7 mouse cellular contexts compared by ENCODE assay signal in genomic region chr7:114066529-114067178, GRCm38 (mm10). TPM values are rescaled to one million over a fixed set of nuclear protein-coding genes. Genes with fewer than 3 reads are reported as not detected.
DNase-seq lines count a peak whose midpoint lies in the region; ATAC-seq and TF ChIP-seq lines count a peak whose summit lies in the region.

No protein-coding gene starts in this region.

- TF ChIP-seq CTCF in small intestine, adult 2 months (IDR thresholded peaks at IDR 0.05; ENCODE audit: extremely low read depth, insufficient read length, insufficient replicate concordance, low read depth, low read length): peak; percentile 89

- no peak overlapping the region for H3K27ac ChIP-seq in embryonic facial prominence, embryonic 11.5 days (replicated peaks; ENCODE audit: low read depth, low read length)
- H3K27ac ChIP-seq in midbrain, embryonic 12.5 days (replicated peaks): no peak overlapping the region
- no peak overlapping the region for H3K27ac ChIP-seq in small intestine, adult 2 months (ENCODE audit: insufficient read depth, low read depth, low read length)

- H3K9ac ChIP-seq in embryonic facial prominence, embryonic 11.5 days (replicated peaks; ENCODE audit: low read length): no peak overlapping the region
- H3K9ac ChIP-seq in midbrain, embryonic 12.5 days (replicated peaks): no peak overlapping the region

- 8% methylated on average over 14 of the region's 14 CpGs for WGBS in embryonic facial prominence, embryonic 11.5 days
- 6% methylated on average over 14 of the region's 14 CpGs for WGBS in midbrain, embryonic 12.5 days
- WGBS in small intestine, adult 2 months: 15% methylated on average over 14 of the region's 14 CpGs

- DNase-seq in adrenal gland, postnatal 10 days: peak; percentile 91
- DNase-seq in embryonic facial prominence, embryonic 11.5 days (ENCODE audit: low spot score): peak; percentile 89
- peak; percentile 98 for DNase-seq in heart, adult 11 months
- peak; percentile 93 for DNase-seq in kidney, adult 11 months
- peak; percentile 79 for DNase-seq in left cerebral cortex, postnatal 4 days

- no peak; the same call in 1 of the 2 replicates for TF ChIP-seq POLR2A in small intestine, adult 2 months (IDR thresholded peaks at IDR 0.05; ENCODE audit: low read depth, low read length)

- intact Hi-C loops in left cerebral cortex, postnatal 4 days (cut with DNase I): loop anchor here (2.0 to 10.0 kb wide), 2 partner anchors 48 to 146 kb away; partner anchors contain the start of gene Rras2

- no peak overlapping the region for H3K4me3 ChIP-seq in embryonic facial prominence, embryonic 11.5 days (ENCODE audit: low read depth, low read length)
- no peak overlapping the region for H3K4me3 ChIP-seq in midbrain, embryonic 12.5 days
- 0 out of 2 replicates have a peak overlapping the region, but pooled peaks have one; percentile 12 for H3K4me3 ChIP-seq in small intestine, adult 2 months (ENCODE audit: low read depth, low read length)

- peak; percentile 71; the same call in 1 of the 2 replicates for ATAC-seq in embryonic facial prominence, embryonic 11.5 days (replicated peaks; ENCODE audit: insufficient number of reproducible peaks, low FRiP score, low TSS enrichment, low read depth)
- ATAC-seq in midbrain, embryonic 12.5 days (ENCODE audit: low FRiP score, low read depth): peak; percentile 78

- H3K4me2 ChIP-seq in embryonic facial prominence, embryonic 11.5 days (ENCODE audit: low read depth, low read length): peak overlapping the region; percentile 13
- peak overlapping the region; percentile 51 for H3K4me2 ChIP-seq in midbrain, embryonic 12.5 days (replicated peaks)

- H3K4me1 ChIP-seq in embryonic facial prominence, embryonic 11.5 days (ENCODE audit: control insufficient read depth, insufficient read depth, low read length): peaks cover 2% of the 10 kb centered on the region; the same call in 1 of the 2 replicates
- peaks cover 21% of the 10 kb centered on the region for H3K4me1 ChIP-seq in midbrain, embryonic 12.5 days
- H3K4me1 ChIP-seq in small intestine, adult 2 months (ENCODE audit: control insufficient read depth, insufficient read depth, insufficient read length, low read length): peaks cover 28% of the 10 kb centered on the region

- H3K36me3 ChIP-seq in embryonic facial prominence, embryonic 11.5 days (replicated peaks; ENCODE audit: control insufficient read depth, insufficient read depth, low read depth, low read length): no peaks in the 10 kb centered on the region
- H3K36me3 ChIP-seq in midbrain, embryonic 12.5 days: no peaks in the 10 kb centered on the region
- no peaks in the 10 kb centered on the region for H3K36me3 ChIP-seq in small intestine, adult 2 months (ENCODE audit: control insufficient read depth, insufficient read depth, low read length)

- no peaks in the 10 kb centered on the region for H3K9me3 ChIP-seq in embryonic facial prominence, embryonic 11.5 days (replicated peaks; ENCODE audit: control insufficient read depth, low read length)
- no peaks in the 10 kb centered on the region for H3K9me3 ChIP-seq in midbrain, embryonic 12.5 days

- H3K27me3 ChIP-seq in embryonic facial prominence, embryonic 11.5 days (ENCODE audit: control insufficient read depth, insufficient read depth, low read length): no peaks in the 10 kb centered on the region
- no peaks in the 10 kb centered on the region for H3K27me3 ChIP-seq in midbrain, embryonic 12.5 days
- no peaks in the 10 kb centered on the region for H3K27me3 ChIP-seq in small intestine, adult 2 months (ENCODE audit: control insufficient read depth, insufficient read depth, low read length)

RNA-seq across cellular contexts. Expression of gene Rras2, which starts 50.9 kb away (rescaled TPM):
- total RNA-seq in adrenal gland, postnatal 10 days (2021): 10 to 100 TPM; 36.5 to 39.1 TPM
- 28.0 and 32.2 TPM in 2 replicates for polyA plus RNA-seq in embryonic facial prominence, embryonic 11.5 days (2014; fragmentation: Nextera tagmentation; extraction: Ambion mirVana)
- total RNA-seq in left cerebral cortex, postnatal 4 days (2021): 10 to 100 TPM; 71.3 to 74.0 TPM
- 18.9 and 22.5 TPM in 2 replicates for polyA plus RNA-seq in midbrain, embryonic 12.5 days (2016; fragmentation: Nextera tagmentation; extraction: Ambion mirVana)
- 16.0 and 21.3 TPM in 2 replicates for polyA plus RNA-seq in small intestine, adult 2 months (2012; rRNA removed)
